Mouse (Mus musculus) cerebellum, adult 18-20 months (tissue): Measurements from ENCODE around the gene Agbl1.

Source experiments
- DNase-seq, 2 experiments: peaks; one replicate each; pipeline ENCODE4 v3.0.0; 2021

Agbl1 gene

GRCm38 (mm10) chr7:76392296-76392940, 162.7 kb downstream of the Agbl1 start:
- DNase-seq, result no peak

GRCm38 (mm10) chr7:76392941-76393817, 163.5 kb downstream of the Agbl1 start:
- peak; percentile 41 to 60 for DNase-seq

GRCm38 (mm10) chr7:76407930-76408557, 178.4 kb downstream of the Agbl1 start:
- no peak for DNase-seq

GRCm38 (mm10) chr7:76409020-76409419, 179.3 kb downstream of the Agbl1 start:
- DNase-seq, result no peak

GRCm38 (mm10) chr7:76410403-76411180, 180.9 kb downstream of the Agbl1 start:
- no peak for DNase-seq

GRCm38 (mm10) chr7:76411933-76412587, 182.4 kb downstream of the Agbl1 start:
- DNase-seq, result no peak

GRCm38 (mm10) chr7:76416084-76416597, 186.5 kb downstream of the Agbl1 start:
- no peak for DNase-seq

GRCm38 (mm10) chr7:76438581-76438980, 208.9 kb downstream of the Agbl1 start:
- DNase-seq, result no peak

- DNase-seq, result no peak
Measured at GRCm38 (mm10) chr7:76438988-76439387, 209.3 kb downstream of the Agbl1 start.

GRCm38 (mm10) chr7:76462361-76463001, 232.8 kb downstream of the Agbl1 start:
- no peak for DNase-seq

- no peak for DNase-seq
Measured at GRCm38 (mm10) chr7:76466427-76466826, 236.7 kb downstream of the Agbl1 start.

GRCm38 (mm10) chr7:76474233-76474632, 244.5 kb downstream of the Agbl1 start:
- DNase-seq, result no peak

GRCm38 (mm10) chr7:76485546-76485945, 255.9 kb downstream of the Agbl1 start:
- DNase-seq, result no peak

- no peak for DNase-seq
Measured at GRCm38 (mm10) chr7:76487519-76487918, 257.8 kb downstream of the Agbl1 start.

- DNase-seq, result no peak
Measured at GRCm38 (mm10) chr7:76524291-76524690, 294.6 kb downstream of the Agbl1 start.

- no peak for DNase-seq
Measured at GRCm38 (mm10) chr7:76546456-76546855, 316.8 kb downstream of the Agbl1 start.

GRCm38 (mm10) chr7:76547313-76547712, 317.6 kb downstream of the Agbl1 start:
- no peak for DNase-seq

GRCm38 (mm10) chr7:76551860-76552259, 322.2 kb downstream of the Agbl1 start:
- DNase-seq, result no peak

- DNase-seq, result no peak
Measured at GRCm38 (mm10) chr7:76560564-76561258, 331.0 kb downstream of the Agbl1 start.

GRCm38 (mm10) chr7:76562506-76562905, 332.8 kb downstream of the Agbl1 start:
- DNase-seq, result no peak

- DNase-seq, result no peak
Measured at GRCm38 (mm10) chr7:76594566-76595079, 364.9 kb downstream of the Agbl1 start.
